Mouse (Mus musculus) gastrocnemius, adult 2 months (tissue): ENCODE measurements around the gene Mss51. TPM values are rescaled to one million over a fixed set of nuclear protein-coding genes. Genes with fewer than 3 reads are reported as not detected.
A peak's percentile ranks its signal among the peaks of the same experiment; 100 is the strongest.

ENCODE experiments used
- DNase-seq: peaks from one replicate; pipeline ENCODE4 v3.0.0; 2022
- H3K27ac ChIP-seq: fragments of 200-600 bp; 2 replicates; pipeline ENCODE4 v1.8.1; 2022; ENCODE audit warnings: mild to moderate bottlenecking
- H3K4me3 ChIP-seq: fragments of 200-600 bp; 2 replicates; pipeline ENCODE4 v1.8.1; 2022; ENCODE audit warnings: mild to moderate bottlenecking, moderate library complexity
- CTCF ChIP-seq: fragments of 200-600 bp; IDR thresholded peaks from 2 replicates; pipeline ENCODE4 v1.8.1; 2022; ENCODE audit warnings: antibody characterized with exemption, mild to moderate bottlenecking, moderate library complexity
- intact Hi-C: fragments of 180-260 bp; cut with DNase I; formaldehyde crosslinking; loops from one replicate; pipeline ENCODE4 v1.15.1; 2025
- long read RNA-seq, 2 experiments: library from polyadenylated mRNA; stranded (forward); transcript quantifications; one replicate each; pipeline ENCODE4 v2.0.0; 2021
- total RNA-seq, 2 experiments: library from RNA; stranded (reverse); gene quantifications; 2 replicates each; pipeline ENCODE4 v1.2.3; 2021

The Mss51 gene
- total RNA-seq: 100 to 1,000 TPM in 1 of 2 experiments, 10 to 100 TPM in 1; 78.1 to 157 TPM
- long read RNA-seq, experiment 1, transcript Mss51-201 (7 exons, 1,826 nt): major isoform, 82 of 104 reads
- long read RNA-seq, experiment 1, partial matches to known transcripts: 4 of 104 reads
- long read RNA-seq, experiment 1, other reads (novel, unspliced or antisense): 18 of 104 reads
- long read RNA-seq, experiment 2, transcript Mss51-201 (7 exons, 1,826 nt): major isoform, 97 of 132 reads
- long read RNA-seq, experiment 2, partial matches to known transcripts: 7 of 132 reads
- long read RNA-seq, experiment 2, other reads (novel, unspliced or antisense): 28 of 132 reads

GRCm38 (mm10) chr14:20496603-20497002 is at the start of gene Mss51:
Gene Mss51 (minus strand): TSS chr14:20496901.
- no peak for TF ChIP-seq CTCF
- peak within 1 kb of the TSS; percentile 78 for H3K27ac ChIP-seq
- peak within 1 kb of the TSS; percentile 59 for H3K4me3 ChIP-seq
- peak; percentile 56 for DNase-seq
- intact Hi-C loops: no loop called here

- TF ChIP-seq CTCF: no peak
- Histone ChIP-seq H3K27ac (peak within 1 kb of the TSS; percentile 98), H3K4me3 (peak within 1 kb of the TSS; percentile 99)
- peak; percentile 89 for DNase-seq
- intact Hi-C loops: loop anchor here (5.0 kb wide), 2 partner anchors 69 to 154 kb away; partner anchors contain the start of gene Mrps16
Measured at GRCm38 (mm10) chr14:20546415-20546814, 49.7 kb upstream of the Mss51 start, which contains the start of gene Ppp3cb. Gene Ppp3cb (minus strand): TSS chr14:20546573.

GRCm38 (mm10) chr14:20545529-20546331 is 49.0 kb upstream of the Mss51 start:
- Histone ChIP-seq H3K4me3 (peak overlapping the region; percentile 99), H3K27ac (peak overlapping the region; percentile 98)
- DNase-seq: peak; percentile 98
- intact Hi-C loops: loop anchor here (5.0 kb wide), 2 partner anchors 68 to 153 kb away; partner anchors contain the start of gene Mrps16
- no peak for TF ChIP-seq CTCF

GRCm38 (mm10) chr14:20544467-20545411 is 48.0 kb upstream of the Mss51 start:
- DNase-seq: no peak
- intact Hi-C loops: loop anchor here (5.0 kb wide), 2 partner anchors 67 to 152 kb away; partner anchors contain the start of gene Mrps16
- TF ChIP-seq CTCF: no peak
- Histone ChIP-seq H3K4me3 (peak overlapping the region; percentile 99), H3K27ac (peak overlapping the region; percentile 98)

GRCm38 (mm10) chr14:20529643-20530042 is 32.9 kb upstream of the Mss51 start:
- no peak overlapping the region for H3K27ac ChIP-seq
- H3K4me3 ChIP-seq: no peak overlapping the region
- DNase-seq: no peak
- no peak for TF ChIP-seq CTCF
- intact Hi-C loops: no loop called here

- no peak overlapping the region for H3K4me3 ChIP-seq
- no peak for TF ChIP-seq CTCF
- intact Hi-C loops: no loop called here
- DNase-seq: no peak
- peak overlapping the region; percentile 75 for H3K27ac ChIP-seq
Measured at GRCm38 (mm10) chr14:20520179-20520578, 23.5 kb upstream of the Mss51 start.

GRCm38 (mm10) chr14:20508424-20508823 is 11.7 kb upstream of the Mss51 start:
- intact Hi-C loops: no loop called here
- Histone ChIP-seq H3K27ac (no peak overlapping the region), H3K4me3 (no peak overlapping the region)
- DNase-seq: no peak
- no peak for TF ChIP-seq CTCF

- no peak for DNase-seq
- Histone ChIP-seq H3K4me3 (no peak overlapping the region), H3K27ac (no peak overlapping the region)
- TF ChIP-seq CTCF: no peak
- intact Hi-C loops: no loop called here
Measured at GRCm38 (mm10) chr14:20502966-20503365, 6.3 kb upstream of the Mss51 start.

- Histone ChIP-seq H3K4me3 (no peak overlapping the region), H3K27ac (no peak overlapping the region)
- intact Hi-C loops: no loop called here
- DNase-seq: no peak
- no peak for TF ChIP-seq CTCF
Measured at GRCm38 (mm10) chr14:20499982-20500381, 3.3 kb upstream of the Mss51 start.

- no peak for DNase-seq
- no peak for TF ChIP-seq CTCF
- Histone ChIP-seq H3K4me3 (no peak overlapping the region), H3K27ac (no peak overlapping the region)
- intact Hi-C loops: no loop called here
Measured at GRCm38 (mm10) chr14:20486031-20486430, 10.7 kb downstream of the Mss51 start.

- H3K27ac ChIP-seq: no peak overlapping the region
- no peak for TF ChIP-seq CTCF
- no peak for DNase-seq
- intact Hi-C loops: loop anchor here (5.0 kb wide), 1 partner anchor 90 kb away; the partner anchor contains the start of gene Mrps16
- H3K4me3 ChIP-seq: no peak overlapping the region
Measured at GRCm38 (mm10) chr14:20482051-20482751, 14.5 kb downstream of the Mss51 start.
